In the genomic region with DNA sequence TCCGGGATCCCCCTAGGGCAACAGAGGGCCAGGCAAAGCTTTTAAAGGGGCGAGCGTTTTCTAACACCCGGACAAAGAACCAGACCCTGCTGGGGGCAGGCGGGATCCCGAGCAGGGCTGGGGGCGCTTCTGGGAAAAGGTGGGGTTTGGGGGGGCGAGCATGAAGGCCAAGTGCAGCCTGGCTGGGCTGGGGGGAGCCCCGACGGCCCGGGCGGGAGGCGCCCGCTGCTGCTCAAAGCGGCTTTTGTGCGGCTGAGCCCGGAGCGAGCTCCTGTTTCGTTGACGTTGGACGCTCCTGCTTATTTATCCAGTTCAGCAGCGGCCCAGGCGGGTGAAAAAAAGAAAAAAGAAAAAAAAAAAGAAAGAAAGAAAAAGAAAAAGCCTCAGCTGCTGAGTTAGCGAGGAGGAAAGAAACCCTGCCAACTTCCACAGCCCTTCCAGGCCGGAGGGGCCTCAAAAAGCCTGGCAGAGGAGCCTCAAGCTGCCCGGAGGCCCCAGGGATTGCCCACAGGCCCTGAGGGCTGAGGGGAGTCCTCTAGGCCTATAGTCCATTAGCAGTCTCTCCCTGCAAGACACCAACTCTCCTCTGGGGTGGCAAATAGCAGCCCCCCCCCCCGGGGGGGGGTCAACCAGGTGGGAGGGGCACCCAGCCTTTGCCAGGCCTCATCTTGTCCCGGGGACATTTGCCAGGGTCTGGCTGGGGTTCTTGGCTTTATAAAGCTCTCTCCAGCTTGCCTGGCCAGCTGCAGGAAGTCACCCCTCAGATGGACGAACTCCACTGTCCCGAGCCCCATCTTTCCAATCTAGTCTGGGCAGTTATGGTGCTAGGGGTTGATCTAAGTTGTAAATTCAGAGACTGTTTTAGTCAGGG, we compare ENCODE assay signal across 7 mouse cellular contexts. TPM values are rescaled to one million over a fixed set of nuclear protein-coding genes. Genes with fewer than 3 reads are reported as not detected.
DNase-seq lines count a peak whose midpoint lies in the region; ATAC-seq lines count a peak whose summit lies in the region.

No protein-coding gene starts in this region.

- peak; percentile 59 for ATAC-seq in forebrain, embryonic 14.5 days
- no peak for ATAC-seq in midbrain, embryonic 12.5 days (ENCODE audit: low FRiP score, low read depth)
- ATAC-seq in inflammation-experienced regulatory T-cells, adult 6 months = no peak

- no peaks in the 10 kb centered on the region for H3K27me3 ChIP-seq in forebrain, embryonic 14.5 days (replicated peaks; ENCODE audit: control insufficient read depth, insufficient read depth, low read length)
- 0 out of 2 replicates have a peak, but pooled peaks cover 3% of the 10 kb centered on the region for H3K27me3 ChIP-seq in midbrain, embryonic 12.5 days

- DNase-seq in layer of hippocampus, postnatal 10 days (ENCODE audit: low spot score in 2 of 2) = peak; percentile 48 to 64
- no peak for DNase-seq in layer of hippocampus, adult 9-10 months (ENCODE audit: low spot score)
- peak; percentile 70 for DNase-seq in embryo, embryonic 11 days
- DNase-seq in forebrain, embryonic 14.5 days (ENCODE audit: low spot score) = peak; percentile 88
- DNase-seq in adrenal gland, adult 8-10 months = no peak

- WGBS in forebrain, embryonic 14.5 days = 4% methylated on average over 30 of the region's 30 CpGs
- WGBS in midbrain, embryonic 12.5 days = 9% methylated on average over 30 of the region's 30 CpGs

- no peaks in the 10 kb centered on the region for H3K9me3 ChIP-seq in forebrain, embryonic 14.5 days (replicated peaks; ENCODE audit: control insufficient read depth, low read length)
- peaks cover 7% of the 10 kb centered on the region; the same call in 1 of the 2 replicates for H3K9me3 ChIP-seq in midbrain, embryonic 12.5 days

- H3K4me1 ChIP-seq in forebrain, embryonic 14.5 days (ENCODE audit: control insufficient read depth, insufficient read depth, low read length) = peaks cover 8% of the 10 kb centered on the region
- H3K4me1 ChIP-seq in midbrain, embryonic 12.5 days = peaks cover 33% of the 10 kb centered on the region

- peak overlapping the region; percentile 45 for H3K4me2 ChIP-seq in forebrain, embryonic 14.5 days (ENCODE audit: low read length)
- H3K4me2 ChIP-seq in midbrain, embryonic 12.5 days (replicated peaks) = peak overlapping the region; percentile 47

- H3K27ac ChIP-seq in forebrain, embryonic 14.5 days (ENCODE audit: low read depth, low read length) = peak overlapping the region; percentile 96
- peak overlapping the region; percentile 89 for H3K27ac ChIP-seq in midbrain, embryonic 12.5 days (replicated peaks)

- H3K9ac ChIP-seq in forebrain, embryonic 14.5 days (ENCODE audit: low read length) = peak overlapping the region; percentile 66
- H3K9ac ChIP-seq in midbrain, embryonic 12.5 days (replicated peaks) = peak overlapping the region; percentile 45

- H3K4me3 ChIP-seq in forebrain, embryonic 14.5 days (ENCODE audit: low read depth, low read length) = peak overlapping the region; percentile 13
- H3K4me3 ChIP-seq in midbrain, embryonic 12.5 days = peak overlapping the region; percentile 21

- H3K36me3 ChIP-seq in forebrain, embryonic 14.5 days (ENCODE audit: control insufficient read depth, insufficient read depth, low read length) = no peaks in the 10 kb centered on the region
- H3K36me3 ChIP-seq in midbrain, embryonic 12.5 days = no peaks in the 10 kb centered on the region

RNA-seq across cellular contexts. Expression of a gene that starts 7.5 kb away (rescaled TPM):
- total RNA-seq in layer of hippocampus, postnatal 10 days (2021) = 10 to 100 TPM; 11.7 to 12.1 TPM
- 11.4 and 12.4 TPM in 2 replicates for polyA plus RNA-seq in forebrain, embryonic 14.5 days (2014; fragmentation: Nextera tagmentation; extraction: Ambion mirVana)
- 12.2 and 14.6 TPM in 2 replicates for polyA plus RNA-seq in midbrain, embryonic 12.5 days (2016; fragmentation: Nextera tagmentation; extraction: Ambion mirVana)
- 10 to 100 TPM in 1 of 4 experiments, 1 to 10 TPM in 3; 2.8 to 10.5 (median 6.3) TPM for total RNA-seq in adrenal gland, adult 8-10 months (2022)
- polyA plus RNA-seq in inflammation-experienced regulatory T-cells, adult 6 months (2017; shearing (Covaris generic)) = under 1 TPM in 1 of 3 experiments, not detected in 2; 0.15 TPM

Comparison
In these comparisons a context has a peak if more than half of its experiments do, and no peak if none do; other contexts are left out.
1. DNase-seq: peak in layer of hippocampus, postnatal 10 days (2 of 2), embryo, embryonic 11 days (single experiment) and forebrain, embryonic 14.5 days (single experiment); none in layer of hippocampus, adult 9-10 months (single experiment) and adrenal gland, adult 8-10 months (single experiment).
2. RNA of a gene that starts 7.5 kb away (polyA plus RNA-seq): 11.4 to 12.4 TPM in forebrain, embryonic 14.5 days and 12.2 to 14.6 TPM in midbrain, embryonic 12.5 days; 0.15 TPM in inflammation-experienced regulatory T-cells, adult 6 months; every median in the first group is over 10 times any median in the second.